In genomic region chrX:94212264-94212596, GRCm38 (mm10) we compare ENCODE assay signal across 8 mouse cellular contexts. TPM values are rescaled to one million over a fixed set of nuclear protein-coding genes. Genes with fewer than 3 reads are reported as not detected.
A peak's percentile ranks its signal among the peaks of the same experiment; 100 is the strongest.
DNase-seq lines count a peak whose midpoint lies in the region; ATAC-seq and TF ChIP-seq lines count a peak whose summit lies in the region.

No protein-coding gene starts in this region.

- no peaks in the 10 kb centered on the region; the same call in 1 of the 2 replicates for H3K4me1 ChIP-seq in heart, embryonic 15.5 days (replicated peaks)
- H3K4me1 ChIP-seq in MEL (ENCODE audit: control insufficient read depth in 1 of 2, insufficient read depth in 2 of 2, low read length in 2 of 2), result no peaks in the 10 kb centered on the region; a peak in 1 of 4 replicates
- H3K4me1 ChIP-seq in hindbrain, embryonic 12.5 days, result no peaks in the 10 kb centered on the region
- H3K4me1 ChIP-seq in midbrain, embryonic 10.5 days, result peaks cover 10% of the 10 kb centered on the region; the same call in 1 of the 2 replicates

- H3K9ac ChIP-seq in heart, embryonic 15.5 days, result peak overlapping the region; percentile 89
- peak overlapping the region; percentile 94 for H3K9ac ChIP-seq in MEL (ENCODE audit: control insufficient read depth, low read depth, low read length, poor library complexity, severe bottlenecking)
- H3K9ac ChIP-seq in hindbrain, embryonic 12.5 days, result peak overlapping the region; percentile 80

- ATAC-seq in heart, embryonic 15.5 days (replicated peaks; ENCODE audit: insufficient number of reproducible peaks, insufficient read depth, low FRiP score, low read depth), result peak; percentile 30; the same call in 1 of the 2 replicates
- peak; percentile 70; the same call in 1 of the 2 replicates for ATAC-seq in hindbrain, embryonic 12.5 days (ENCODE audit: low FRiP score)
- ATAC-seq in granulocyte monocyte progenitor cell, adult 5-6 weeks (replicated peaks; ENCODE audit: poor library complexity, severe bottlenecking), result no peak

- peaks cover 22% of the 10 kb centered on the region for H3K36me3 ChIP-seq in heart, embryonic 15.5 days
- peaks cover 13 to 28% of the 10 kb centered on the region in 2 experiments for H3K36me3 ChIP-seq in MEL (ENCODE audit: control insufficient read depth in 1 of 2, insufficient read depth in 2 of 2, low read length in 2 of 2)
- H3K36me3 ChIP-seq in hindbrain, embryonic 12.5 days, result peaks cover 22% of the 10 kb centered on the region
- peaks cover 39% of the 10 kb centered on the region for H3K36me3 ChIP-seq in midbrain, embryonic 10.5 days

- TF ChIP-seq RAD21 in MEL (IDR thresholded peaks at IDR 0.05; ENCODE audit: low read depth, low read length), result no peak

- peak overlapping the region; percentile 83 for H3K27ac ChIP-seq in heart, embryonic 15.5 days
- H3K27ac ChIP-seq in MEL (ENCODE audit: control insufficient read depth, low read depth, low read length), result peak overlapping the region; percentile 99
- peak overlapping the region; percentile 58 for H3K27ac ChIP-seq in hindbrain, embryonic 12.5 days
- H3K27ac ChIP-seq in midbrain, embryonic 10.5 days (replicated peaks), result peak overlapping the region; percentile 91

- peaks cover 19% of the 10 kb centered on the region for H3K79me2 ChIP-seq in MEL (ENCODE audit: control insufficient read depth, insufficient read depth, low read length, poor library complexity)

- WGBS in heart, embryonic 15.5 days, result 0% methylated on average over 12 of the region's 12 CpGs
- under 1% methylated on average over 12 of the region's 12 CpGs for WGBS in hindbrain, embryonic 12.5 days
- WGBS in midbrain, embryonic 10.5 days, result 0% methylated on average over 12 of the region's 12 CpGs

- no peak for TF ChIP-seq EP300 in MEL (IDR thresholded peaks at IDR 0.05; ENCODE audit: low read depth in 1 of 2, low read length in 2 of 2)

- no peaks in the 10 kb centered on the region for H3K9me3 ChIP-seq in heart, embryonic 15.5 days (replicated peaks)
- H3K9me3 ChIP-seq in MEL (replicated peaks; ENCODE audit: insufficient read depth, low read length), result no peaks in the 10 kb centered on the region
- no peaks in the 10 kb centered on the region for H3K9me3 ChIP-seq in hindbrain, embryonic 12.5 days (replicated peaks)
- no peaks in the 10 kb centered on the region for H3K9me3 ChIP-seq in midbrain, embryonic 10.5 days (replicated peaks)

- H3K4me2 ChIP-seq in heart, embryonic 15.5 days, result peak overlapping the region; percentile 65
- H3K4me2 ChIP-seq in hindbrain, embryonic 12.5 days (replicated peaks), result peak overlapping the region; percentile 76

- peak in 1 of 2 experiments; percentile 46; a peak in 1 of 4 replicates for TF ChIP-seq POLR2A in MEL (IDR thresholded peaks at IDR 0.05; ENCODE audit: control insufficient read depth in 1 of 2, insufficient read depth in 1 of 2, low read depth in 1 of 2, low read length in 2 of 2, poor library complexity in 1 of 2)

- intact Hi-C loops in heart, postnatal 36 days (cut with DNase I), result loop anchor here (2.0 kb wide), 2 partner anchors 23 to 35 kb away; partner anchors contain the start of gene Klhl15

- DNase-seq in heart, postnatal 36 days, result no peak
- DNase-seq in MEL (ENCODE audit: low read depth, low spot score), result no peak
- DNase-seq in midbrain, embryonic 10.5 days (ENCODE audit: low spot score), result no peak
- DNase-seq in spleen, postnatal 36 days (ENCODE audit: low spot score in 2 of 2), result no peak
- no peak for DNase-seq in layer of hippocampus, postnatal 14 days (ENCODE audit: low spot score in 2 of 2)

- peak overlapping the region; percentile 93 for H3K4me3 ChIP-seq in heart, embryonic 15.5 days
- H3K4me3 ChIP-seq in MEL (ENCODE audit: control insufficient read depth in 1 of 2, insufficient read depth in 1 of 2, low read depth in 2 of 2, low read length in 2 of 2), result peak overlapping the region; percentile 96 to 98
- H3K4me3 ChIP-seq in hindbrain, embryonic 12.5 days, result peak overlapping the region; percentile 75
- H3K4me3 ChIP-seq in midbrain, embryonic 10.5 days, result peak overlapping the region; percentile 88

- H3K27me3 ChIP-seq in heart, embryonic 15.5 days, result no peaks in the 10 kb centered on the region; the same call in 1 of the 2 replicates
- no peaks in the 10 kb centered on the region for H3K27me3 ChIP-seq in MEL (ENCODE audit: control insufficient read depth in 1 of 2, insufficient read depth in 2 of 2, low read length in 2 of 2)
- no peaks in the 10 kb centered on the region for H3K27me3 ChIP-seq in hindbrain, embryonic 12.5 days
- H3K27me3 ChIP-seq in midbrain, embryonic 10.5 days (ENCODE audit: low read depth, poor library complexity, severe bottlenecking), result no peaks in the 10 kb centered on the region

- TF ChIP-seq CTCF in MEL (IDR thresholded peaks at IDR 0.05 in 2 of 3, conservative IDR thresholded peaks at IDR 0.05 in 1 of 3; ENCODE audit: control insufficient read depth in 1 of 3, insufficient read depth in 1 of 3, low read depth in 2 of 3, low read length in 3 of 3, poor library complexity in 1 of 3, severe bottlenecking in 1 of 3), result no peak

TF ChIP-seq in MEL, 35 proteins besides CTCF, POLR2A, EP300 and RAD21:
- no peak for TF ChIP-seq MAX (IDR thresholded peaks at IDR 0.05; ENCODE audit: low read length)
- TF ChIP-seq BHLHE40 (IDR thresholded peaks at IDR 0.05; ENCODE audit: borderline replicate concordance, low read depth, low read length), result no peak
- no peak for TF ChIP-seq TBP (IDR thresholded peaks at IDR 0.05; ENCODE audit: low read depth, low read length)
- TF ChIP-seq USF1 (IDR thresholded peaks at IDR 0.05; ENCODE audit: low read depth, low read length), result no peak
- peak; percentile 36; the same call in 1 of the 2 replicates for TF ChIP-seq MXI1 (IDR thresholded peaks at IDR 0.05; ENCODE audit: low read depth, low read length)
- no peak for TF ChIP-seq NELFE (IDR thresholded peaks at IDR 0.05; ENCODE audit: low read depth, low read length)
- 0 out of 2 replicates have a peak, but pooled peaks have one; percentile 60 for TF ChIP-seq CHD1 (IDR thresholded peaks at IDR 0.05; ENCODE audit: low read depth, low read length)
- TF ChIP-seq KAT2A (conservative IDR thresholded peaks at IDR 0.05; ENCODE audit: low read depth, low read length), result 0 out of 2 replicates have a peak, but pooled peaks have one; percentile 5
- no peak for TF ChIP-seq MYC (IDR thresholded peaks at IDR 0.05; ENCODE audit: low read depth, low read length)

RNA-seq across cellular contexts. Expression of gene Eif2s3x, which starts 0.4 kb away (rescaled TPM):
- 45.1 and 54.0 TPM in 2 replicates for polyA plus RNA-seq in heart, embryonic 15.5 days (2015; fragmentation: Nextera tagmentation; extraction: Ambion mirVana)
- total RNA-seq in heart, postnatal 36 days (2021), result 100 to 1,000 TPM; 100 to 154 TPM
- total RNA-seq in MEL (2012; rRNA removed), result 183 and 197 TPM in 2 replicates
- 100 to 1,000 TPM; 226 to 551 TPM for polyA plus RNA-seq in MEL (2012; ENCODE audit: insufficient read depth in 1 of 2, insufficient read length in 2 of 2, low read depth in 1 of 2, low replicate concordance in 2 of 2, missing spikeins in 1 of 2)
- 98.6 and 99.0 TPM in 2 replicates for polyA plus RNA-seq in hindbrain, embryonic 12.5 days (2016; fragmentation: Nextera tagmentation; extraction: Ambion mirVana)
- polyA plus RNA-seq in midbrain, embryonic 10.5 days (2016; fragmentation: Nextera tagmentation; extraction: Ambion mirVana), result 109 and 112 TPM in 2 replicates
- total RNA-seq in granulocyte monocyte progenitor cell, adult 5-6 weeks (2014; fragmentation: Nextera tagmentation), result 148 TPM in 2 replicates
- 166 and 189 TPM in 2 replicates for total RNA-seq in granulocyte monocyte progenitor cell, adult 5-6 weeks (2017)
- total RNA-seq in layer of hippocampus, postnatal 14 days (2021), result 100 to 1,000 TPM; 116 to 159 TPM

RNA-seq across cellular contexts. Expression of gene Klhl15, which starts 22.2 kb away (rescaled TPM):
- 4.4 and 4.8 TPM in 2 replicates for polyA plus RNA-seq in heart, embryonic 15.5 days (2015; fragmentation: Nextera tagmentation; extraction: Ambion mirVana)
- total RNA-seq in heart, postnatal 36 days (2021), result 10 to 100 TPM in 1 of 2 experiments, 1 to 10 TPM in 1; 8.6 to 10.8 TPM
- 8.6 and 9.6 TPM in 2 replicates for total RNA-seq in MEL (2012; rRNA removed)
- polyA plus RNA-seq in MEL (2012; ENCODE audit: insufficient read depth in 1 of 2, insufficient read length in 2 of 2, low read depth in 1 of 2, low replicate concordance in 2 of 2, missing spikeins in 1 of 2), result 10 to 100 TPM in 1 of 2 experiments, not detected in 1; 15.5 TPM
- 11.0 and 12.9 TPM in 2 replicates for polyA plus RNA-seq in hindbrain, embryonic 12.5 days (2016; fragmentation: Nextera tagmentation; extraction: Ambion mirVana)
- polyA plus RNA-seq in midbrain, embryonic 10.5 days (2016; fragmentation: Nextera tagmentation; extraction: Ambion mirVana), result 7.1 and 10.1 TPM in 2 replicates
- total RNA-seq in granulocyte monocyte progenitor cell, adult 5-6 weeks (2014; fragmentation: Nextera tagmentation), result 8.2 and 15.5 TPM in 2 replicates
- total RNA-seq in granulocyte monocyte progenitor cell, adult 5-6 weeks (2017), result 10.0 and 10.3 TPM in 2 replicates
- total RNA-seq in layer of hippocampus, postnatal 14 days (2021), result 10 to 100 TPM; 22.8 to 24.1 TPM
